Mouse (Mus musculus) frontal cortex, adult (tissue): ENCODE measurements at regions not wholly inside any gene's neighbourhood (a gene's known extent, or its start where the extent isn't known, plus 50 kb on each side); places are given as distances from the start of the nearest gene placed in this dataset.
A peak's percentile ranks its signal among the peaks of the same experiment; 100 is the strongest.

Experiments used
- ATAC-seq: cut with Nextera tagmentation; 2 replicates; pipeline ENCODE4 v1.9.2; 2017; ENCODE audit warnings: mild to moderate bottlenecking, moderate library complexity, mixed read lengths; ENCODE audit not compliant: low TSS enrichment

DNA sequence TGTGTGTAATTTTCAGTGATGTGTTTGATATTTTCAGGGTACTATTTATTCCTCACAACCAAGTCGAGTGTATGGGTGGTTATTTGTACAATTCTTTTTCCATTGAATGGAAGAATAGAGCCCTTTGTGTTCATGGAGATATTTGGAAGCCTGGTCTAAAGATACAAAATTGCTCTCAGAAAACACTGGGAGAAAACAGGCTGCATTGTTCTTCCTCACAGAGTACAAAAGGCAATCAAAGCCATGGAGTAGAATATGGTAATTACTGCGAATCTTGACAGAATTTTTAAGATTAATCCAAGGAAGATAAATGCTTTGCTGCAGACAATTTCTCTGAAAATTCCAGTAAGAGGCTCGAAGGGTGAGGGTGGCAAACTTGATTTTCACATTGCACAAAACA is 54.7 kb upstream of the Gnai1 start:
- ATAC-seq, result peak; percentile 55; the same call in 1 of the 2 replicates
